Mouse (Mus musculus) hindlimb bud, embryonic 11.5 days (tissue): ENCODE measurements around the gene BC025920.
"Not testable (repeated sequence)": the region's sequence is repeated elsewhere in the genome, so short reads cannot be mapped to it uniquely, and the experiment has no call there.

Experiments used
- DNase-seq: peaks from one replicate; pipeline ENCODE4 v3.0.0-alpha.2; 2012; ENCODE audit warnings: low read depth, low spot score; ENCODE audit errors: extremely low spot score

BC025920 gene

GRCm38 (mm10) chr10:81602741-81603151 is 3.3 kb upstream of the BC025920 start:
- no peak for DNase-seq

DNA sequence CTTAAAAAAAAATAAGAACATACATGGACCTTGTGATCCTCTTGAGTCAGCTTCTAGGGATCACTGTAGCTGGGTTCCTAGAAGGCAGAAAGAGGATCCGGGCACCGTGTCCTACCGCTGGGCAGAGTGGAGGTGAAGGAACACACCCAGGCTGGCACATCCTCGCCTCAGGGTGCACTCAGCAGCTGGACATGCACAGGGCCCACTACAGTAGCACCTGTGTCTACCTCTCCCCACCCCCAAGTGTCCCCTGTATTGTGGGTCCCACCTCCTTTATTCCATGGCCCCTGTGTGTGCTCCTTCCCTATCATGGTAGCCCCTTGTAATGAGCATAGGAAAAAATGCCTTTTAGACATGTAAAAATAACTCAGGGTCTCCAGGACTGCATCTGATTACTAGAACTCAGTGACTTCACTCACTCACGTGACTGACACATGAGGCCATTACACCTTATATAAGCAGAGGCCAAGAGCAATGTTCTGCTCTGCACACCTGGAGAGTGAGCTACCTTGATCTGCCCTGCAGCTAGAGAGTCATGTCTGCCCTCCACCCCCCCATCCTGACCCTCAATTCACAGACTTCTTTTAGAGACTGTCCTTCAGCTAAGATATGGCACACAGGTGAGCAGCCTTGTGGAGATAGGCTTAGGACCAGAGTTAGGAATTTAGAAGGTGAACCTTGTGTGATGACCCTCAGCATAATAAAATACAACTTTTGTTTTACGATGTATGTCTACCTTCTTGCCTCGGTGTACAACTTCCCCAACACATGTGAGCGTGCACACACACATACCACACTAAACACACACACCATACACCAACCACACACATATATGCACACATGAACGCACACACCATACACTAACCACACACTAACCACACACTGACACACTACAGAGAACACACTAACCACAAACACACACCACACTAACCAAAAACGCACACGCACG is 1.8 kb upstream of the BC025920 start:
- no peak for DNase-seq

DNA sequence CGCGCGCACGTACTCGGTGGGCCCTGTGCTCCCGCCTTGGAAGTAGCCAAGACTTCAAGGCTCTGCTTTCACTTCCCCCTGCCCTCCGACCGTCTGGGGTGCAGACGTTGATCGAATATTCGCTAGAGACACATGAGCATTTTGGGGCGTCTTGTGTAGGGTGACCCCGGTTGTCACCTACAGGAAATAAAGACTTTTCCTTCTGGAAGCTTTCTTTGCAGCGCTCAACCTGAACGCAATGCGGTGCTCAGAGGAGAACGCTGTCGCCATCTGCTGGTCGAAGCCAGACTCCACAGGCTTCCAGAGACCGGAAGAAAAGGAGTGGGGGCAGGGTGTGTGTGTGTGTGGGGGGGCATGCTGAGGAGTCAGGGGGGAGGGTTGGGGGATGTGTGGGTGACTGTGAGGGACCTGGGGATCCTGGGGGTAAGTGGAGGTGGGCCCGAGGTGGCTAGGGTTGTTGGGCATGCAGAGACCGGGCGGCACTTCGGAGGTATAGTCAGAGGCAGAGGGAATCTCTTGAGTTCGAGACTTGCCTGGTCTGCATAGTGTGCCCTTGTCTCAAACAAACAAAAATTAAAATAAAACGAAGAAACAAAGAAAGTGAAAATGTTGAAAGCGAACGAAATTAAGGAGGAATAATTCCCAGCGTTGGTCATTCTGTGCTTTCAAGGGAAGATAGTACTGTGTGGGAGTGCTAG is 953 bp upstream of the BC025920 start:
- DNase-seq, result peak; percentile 85

GRCm38 (mm10) chr10:81605666-81605973 is 450 bp upstream of the BC025920 start:
- no peak for DNase-seq

DNA sequence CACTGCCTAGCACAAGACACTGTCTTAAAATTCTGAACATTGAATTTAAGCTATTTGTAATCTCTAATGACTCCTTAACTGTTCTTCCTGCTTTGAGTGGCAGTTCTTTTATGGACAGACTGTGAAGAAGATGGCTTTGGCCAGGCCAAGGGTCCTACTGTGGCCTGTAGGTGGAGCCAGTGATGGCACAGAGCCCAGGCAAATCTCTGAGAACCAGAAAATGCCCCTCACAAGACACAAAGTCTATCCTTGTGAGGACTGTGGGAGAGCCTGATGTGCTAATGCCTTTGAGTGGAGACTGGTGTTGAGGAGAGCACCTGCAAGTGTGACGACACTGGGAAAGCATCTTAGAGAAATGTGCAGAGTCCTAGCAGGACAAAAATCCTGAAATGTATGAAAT is 2.2 kb downstream of the BC025920 start:
- no peak for DNase-seq

DNA sequence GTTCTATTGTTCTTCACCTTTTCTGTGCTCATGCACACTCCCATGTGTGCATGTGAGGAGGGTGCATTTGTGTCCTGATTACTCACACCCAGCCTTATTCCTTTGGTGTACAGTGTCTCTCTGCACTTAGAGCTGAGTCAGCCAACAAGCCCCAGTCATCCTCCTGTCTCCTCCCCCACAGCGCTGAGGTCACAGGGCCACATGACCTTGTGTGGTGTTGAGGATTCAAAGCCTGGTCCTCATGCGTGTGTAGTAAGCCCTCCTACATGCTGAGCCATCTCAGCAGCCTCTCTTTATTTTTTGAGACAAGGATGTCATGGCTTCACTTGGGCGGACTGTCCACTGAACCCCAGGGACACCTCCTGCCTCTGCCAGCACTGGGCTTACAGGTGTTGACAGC is 6.7 kb downstream of the BC025920 start:
- DNase-seq, result no peak

- DNase-seq, result no peak
Measured at GRCm38 (mm10) chr10:81615486-81615885, 9.4 kb downstream of the BC025920 start.

DNA sequence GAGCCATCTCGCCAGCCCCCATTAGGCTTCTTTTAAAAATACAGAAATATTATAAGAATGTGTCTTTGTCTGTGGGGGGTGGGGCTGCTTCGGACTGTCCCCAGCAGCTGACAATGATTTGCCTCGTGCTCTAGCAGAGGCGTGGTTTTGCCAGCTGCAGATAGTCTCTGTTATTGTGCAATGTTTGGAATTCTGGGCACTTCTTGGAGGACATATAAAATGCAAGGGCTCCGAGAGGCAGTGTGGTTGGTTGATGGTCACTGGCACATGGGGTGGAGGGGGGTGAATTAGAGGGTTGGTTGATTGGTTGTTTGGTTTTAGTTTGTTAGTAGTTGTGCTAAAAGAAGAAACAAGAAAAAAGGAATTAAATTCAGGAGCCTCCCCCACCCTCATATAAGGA is 13.9 kb downstream of the BC025920 start:
- no peak for DNase-seq

DNA sequence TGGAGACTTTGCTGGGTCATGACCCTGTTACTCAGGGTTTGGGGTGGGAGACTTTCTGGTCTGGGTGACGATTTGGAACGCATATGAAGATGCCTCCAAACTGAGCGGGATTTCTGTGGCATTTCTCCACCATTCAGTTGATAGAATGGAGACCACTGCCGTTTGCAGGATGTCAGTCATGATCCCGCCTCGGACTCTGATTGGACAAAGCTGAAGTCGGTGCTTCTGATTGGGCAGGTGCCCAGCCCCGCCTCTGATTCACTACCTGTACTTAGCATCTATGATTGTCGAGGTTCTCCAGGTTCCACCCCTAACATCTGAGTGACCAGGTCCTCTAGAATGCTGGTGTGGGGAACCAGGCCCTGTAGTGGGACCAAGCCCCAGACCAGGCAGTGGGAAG is 14.7 kb downstream of the BC025920 start:
- DNase-seq, result no peak

- no peak for DNase-seq
Measured at GRCm38 (mm10) chr10:81623441-81623840, 17.4 kb downstream of the BC025920 start.

DNA sequence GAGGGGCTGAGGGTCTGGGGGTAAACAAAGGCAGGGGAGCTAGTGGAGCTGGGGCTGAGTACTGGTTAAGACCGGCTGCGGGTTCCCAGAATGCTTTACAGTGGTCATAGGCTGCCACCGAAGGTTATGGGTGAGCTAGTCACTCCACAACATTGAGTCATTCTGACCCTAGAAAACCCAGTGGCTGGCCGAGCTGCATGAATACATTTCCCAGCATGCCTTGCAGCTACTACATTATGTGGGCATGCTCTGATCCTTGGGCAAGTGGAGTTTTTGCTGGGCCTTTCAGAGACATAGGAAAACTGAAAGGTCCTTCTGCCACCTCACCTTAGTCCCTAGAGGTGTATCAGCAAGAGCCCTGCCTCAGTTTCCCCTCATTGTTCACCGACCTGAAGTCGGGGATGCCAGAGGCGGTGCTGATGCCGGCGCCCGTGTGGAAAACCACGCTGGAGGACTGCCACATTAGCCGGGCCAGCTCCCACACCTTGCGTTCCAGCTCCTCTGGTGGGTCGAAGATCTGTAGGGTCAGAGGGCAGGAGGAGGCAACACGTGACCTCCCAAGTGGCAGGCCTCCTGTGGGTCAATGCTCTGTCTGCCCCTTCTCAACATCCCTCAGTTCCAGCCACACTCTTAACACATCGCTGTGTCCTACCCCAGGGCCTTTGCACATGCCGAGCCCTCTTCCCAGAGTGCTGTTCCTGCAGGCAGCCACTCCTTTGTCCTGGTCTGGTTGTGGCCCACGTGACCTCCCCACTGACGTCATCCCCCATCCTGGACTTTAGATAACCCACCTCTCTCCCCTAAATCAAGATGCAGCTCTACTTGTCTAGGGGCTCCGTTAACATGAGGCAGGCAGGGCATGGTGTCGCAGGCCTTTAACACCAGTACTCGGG is 20.3 kb downstream of the BC025920 start:
- no peak for DNase-seq

GRCm38 (mm10) chr10:81626994-81627835 is 21.1 kb downstream of the BC025920 start, which contains the start of gene Sirt6:
TSS of gene Sirt6 (minus strand) at chr10:81627797.
- peak; percentile 81 for DNase-seq

- DNase-seq, result no peak
Measured at GRCm38 (mm10) chr10:81627836-81628220, 21.8 kb downstream of the BC025920 start.

DNA sequence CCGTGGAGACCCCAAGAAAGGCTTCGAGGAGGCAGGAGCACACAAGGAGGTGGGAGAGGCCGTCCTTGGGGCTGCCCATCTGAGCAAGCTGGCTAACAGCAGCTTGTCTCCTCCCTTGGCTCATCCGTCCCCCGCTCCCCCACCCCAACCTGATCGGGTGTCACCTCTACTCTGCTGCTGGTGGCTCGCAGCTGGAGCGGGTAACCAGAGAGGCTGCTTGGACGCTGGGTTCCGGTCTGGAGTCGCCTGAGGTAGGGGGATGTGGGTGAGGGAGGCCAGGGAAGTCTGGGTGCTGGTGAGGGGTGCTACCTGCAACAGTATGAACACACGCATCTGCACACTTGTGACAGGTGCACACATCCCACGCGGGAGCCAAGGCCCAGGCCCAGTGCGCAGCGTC is 22.3 kb downstream of the BC025920 start, which contains the start of gene Ankrd24:
TSS of gene Ankrd24 (plus strand) at position 151 of the 400 bp plus-strand sequence.
- DNase-seq, result no peak

GRCm38 (mm10) chr10:81633253-81634099 is 27.4 kb downstream of the BC025920 start:
- DNase-seq, result peak; percentile 58

DNA sequence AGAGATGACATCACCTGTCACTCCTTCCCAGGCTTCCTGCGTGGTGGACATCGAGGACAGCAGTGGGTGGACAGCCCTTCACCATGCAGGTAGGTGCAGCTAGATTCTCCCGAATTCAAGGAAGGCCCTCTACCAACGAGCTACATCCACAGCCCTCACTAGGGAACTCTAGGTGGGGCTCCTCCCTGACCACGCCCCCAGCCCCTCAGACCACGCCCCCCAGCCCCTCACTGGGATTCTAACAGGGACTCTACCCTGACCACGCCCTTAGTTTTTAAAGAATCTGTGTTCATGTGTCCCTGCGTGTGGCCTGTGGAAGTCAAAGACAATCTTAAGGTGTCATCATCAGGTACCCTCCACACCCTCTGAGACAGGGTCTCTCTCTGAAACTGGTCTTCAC is 30.3 kb downstream of the BC025920 start:
- no peak for DNase-seq

GRCm38 (mm10) chr10:81638101-81638500 is 32.0 kb downstream of the BC025920 start:
- DNase-seq, result no peak

GRCm38 (mm10) chr10:81640825-81641224 is 34.8 kb downstream of the BC025920 start:
- DNase-seq, result not testable (repeated sequence)

GRCm38 (mm10) chr10:81641566-81641965 is 35.5 kb downstream of the BC025920 start:
- DNase-seq, result no peak
